Mouse (Mus musculus) limb, embryonic 13.5 days (tissue): ENCODE measurements around the gene Zbtb21. TPM values are rescaled to one million over a fixed set of nuclear protein-coding genes. Genes with fewer than 3 reads are reported as not detected.
A peak's percentile ranks its signal among the peaks of the same experiment; 100 is the strongest.
"Not testable (repeated sequence)": the region's sequence is repeated elsewhere in the genome, so short reads cannot be mapped to it uniquely, and the experiment has no call there.

Source experiments
- ATAC-seq: fragments of 200-750 bp; cut with Nextera tagmentation; 2 replicates; pipeline ENCODE4 v1.8.0; 2017; ENCODE audit warnings: low read depth, moderate number of reproducible peaks, moderate TSS enrichment; ENCODE audit not compliant: low FRiP score
- H3K27ac ChIP-seq: fragments of 300-500 bp; sonication (generic); 2 replicates; pipeline ENCODE4 v1.5.1; 2015; ENCODE audit warnings: inconsistent platforms, mild to moderate bottlenecking, moderate library complexity
- H3K27me3 ChIP-seq: fragments of 300-500 bp; sonication (generic); 2 replicates; pipeline ENCODE4 v1.6.1; 2015; ENCODE audit warnings: mild to moderate bottlenecking, inconsistent platforms
- H3K36me3 ChIP-seq: fragments of 300-500 bp; sonication (generic); 2 replicates; pipeline ENCODE4 v1.6.1; 2015; ENCODE audit warnings: inconsistent platforms, mild to moderate bottlenecking, moderate library complexity
- H3K4me1 ChIP-seq: fragments of 300-500 bp; sonication (generic); 2 replicates; pipeline ENCODE4 v1.6.1; 2015; ENCODE audit warnings: inconsistent platforms
- H3K4me2 ChIP-seq: fragments of 300-500 bp; sonication (generic); replicated peaks from 2 replicates; pipeline ENCODE4 v1.6.1; 2015; ENCODE audit warnings: inconsistent platforms, mild to moderate bottlenecking, moderate library complexity
- H3K4me3 ChIP-seq: fragments of 300-500 bp; sonication (generic); 2 replicates; pipeline ENCODE4 v1.5.1; 2015; ENCODE audit warnings: moderate library complexity, mild to moderate bottlenecking, inconsistent platforms
- H3K9ac ChIP-seq: fragments of 300-500 bp; sonication (generic); 2 replicates; pipeline ENCODE4 v1.6.1; 2015; ENCODE audit warnings: mild to moderate bottlenecking, inconsistent platforms
- H3K9me3 ChIP-seq: fragments of 300-500 bp; sonication (generic); 2 replicates; pipeline ENCODE4 v1.6.1; 2016; ENCODE audit warnings: inconsistent platforms
- WGBS: fragments of 180-500 bp; shearing (Covaris S2); methylation state at CpG from one replicate; pipeline ENCODE4 v1.1.7; 2015; 5-methylcytosine and 5-hydroxymethylcytosine counted together
- polyA plus RNA-seq: library from polyadenylated mRNA; unstranded; fragments of >200 nt; fragmentation: Nextera tagmentation; extraction: Ambion mirVana; gene quantifications from 2 replicates; pipeline ENCODE4 v1.2.1, GENCODE M21; 2015

The Zbtb21 gene
- polyA plus RNA-seq, 1 experiment from 2014 or later: 15.6 TPM

GRCm38 (mm10) chr16:97961381-97962150, 856 bp downstream of the Zbtb21 start:
- no peaks in the 10 kb centered on the region for H3K27me3 ChIP-seq
- no peak for ATAC-seq
- peak overlapping the region; percentile 91 for H3K27ac ChIP-seq
- H3K9ac ChIP-seq: peak overlapping the region; percentile 91
- peaks cover 3% of the 10 kb centered on the region for H3K36me3 ChIP-seq
- peak overlapping the region; percentile 91 for H3K4me2 ChIP-seq
- H3K4me3 ChIP-seq: peak overlapping the region; percentile 84
- 11% methylated on average over 32 of the region's 36 CpGs for WGBS
- peaks cover 22% of the 10 kb centered on the region for H3K4me1 ChIP-seq
- H3K9me3 ChIP-seq: no peaks in the 10 kb centered on the region

- H3K9ac ChIP-seq: no peak overlapping the region
Measured at GRCm38 (mm10) chr16:97960348-97960747, 2.1 kb downstream of the Zbtb21 start.

GRCm38 (mm10) chr16:97958401-97958973, 3.9 kb downstream of the Zbtb21 start:
- H3K27me3 ChIP-seq: no peaks in the 10 kb centered on the region
- no peaks in the 10 kb centered on the region for H3K9me3 ChIP-seq
- no peak overlapping the region for H3K4me3 ChIP-seq
- peaks cover 22% of the 10 kb centered on the region for H3K4me1 ChIP-seq
- no peak for ATAC-seq
- H3K4me2 ChIP-seq: no peak overlapping the region
- H3K36me3 ChIP-seq: peaks cover 33% of the 10 kb centered on the region
- H3K27ac ChIP-seq: no peak overlapping the region
- H3K9ac ChIP-seq: no peak overlapping the region

More at GRCm38 (mm10) chr16:97960348-97960747, 2.1 kb downstream of the Zbtb21 start:
- peaks cover 22% of the 10 kb centered on the region for H3K4me1 ChIP-seq
- H3K9me3 ChIP-seq: no peaks in the 10 kb centered on the region
- no peak overlapping the region for H3K27ac ChIP-seq
- H3K4me2 ChIP-seq: no peak overlapping the region
- WGBS: 94% methylated on average over 3 of the region's 3 CpGs
- no peaks in the 10 kb centered on the region for H3K27me3 ChIP-seq
- no peak for ATAC-seq
- H3K36me3 ChIP-seq: peaks cover 15% of the 10 kb centered on the region
- H3K4me3 ChIP-seq: no peak overlapping the region

- Histone ChIP-seq H3K4me3 (no peak overlapping the region), H3K27me3 (no peaks in the 10 kb centered on the region), H3K27ac (no peak overlapping the region), H3K9ac (no peak overlapping the region), H3K9me3 (no peaks in the 10 kb centered on the region), H3K4me1 (peaks cover 19% of the 10 kb centered on the region), H3K4me2 (no peak overlapping the region), H3K36me3 (peaks cover 41% of the 10 kb centered on the region)
- ATAC-seq: no peak
Measured at GRCm38 (mm10) chr16:97957626-97958025, 4.8 kb downstream of the Zbtb21 start.

- Histone ChIP-seq H3K4me2 (no peak overlapping the region), H3K36me3 (peaks cover 57% of the 10 kb centered on the region), H3K9me3 (no peaks in the 10 kb centered on the region), H3K4me3 (no peak overlapping the region), H3K27me3 (no peaks in the 10 kb centered on the region), H3K4me1 (peaks cover 13% of the 10 kb centered on the region; the same call in 1 of the 2 replicates), H3K9ac (no peak overlapping the region), H3K27ac (no peak overlapping the region)
- WGBS: 86% methylated on average over 2 of the region's 2 CpGs
- ATAC-seq: no peak
Measured at GRCm38 (mm10) chr16:97956011-97956410, 6.4 kb downstream of the Zbtb21 start.

- no peak overlapping the region for H3K4me3 ChIP-seq
- 87% methylated on average over 2 of the region's 2 CpGs for WGBS
- peaks cover 79% of the 10 kb centered on the region for H3K36me3 ChIP-seq
- H3K27ac ChIP-seq: no peak overlapping the region
- H3K4me1 ChIP-seq: peaks cover 8% of the 10 kb centered on the region; the same call in 1 of the 2 replicates
- H3K9me3 ChIP-seq: no peaks in the 10 kb centered on the region
- no peaks in the 10 kb centered on the region for H3K27me3 ChIP-seq
- H3K9ac ChIP-seq: no peak overlapping the region
- H3K4me2 ChIP-seq: no peak overlapping the region
- ATAC-seq: no peak
Measured at GRCm38 (mm10) chr16:97953300-97953699, 9.1 kb downstream of the Zbtb21 start.

- Histone ChIP-seq H3K4me2 (no peak overlapping the region), H3K27ac (no peak overlapping the region), H3K36me3 (peaks cover 82% of the 10 kb centered on the region), H3K4me1 (peaks cover 5% of the 10 kb centered on the region; the same call in 1 of the 2 replicates), H3K4me3 (no peak overlapping the region), H3K9me3 (no peaks in the 10 kb centered on the region), H3K27me3 (no peaks in the 10 kb centered on the region), H3K9ac (no peak overlapping the region)
- whole genome bisulfite sequencing: 88% methylated on average over 9 of the region's 9 CpGs
- no peak for ATAC-seq
Measured at GRCm38 (mm10) chr16:97952801-97953200, 9.6 kb downstream of the Zbtb21 start.

GRCm38 (mm10) chr16:97952371-97952770, 10.1 kb downstream of the Zbtb21 start:
- Histone ChIP-seq H3K4me1 (peaks cover 1% of the 10 kb centered on the region; the same call in 1 of the 2 replicates), H3K27me3 (no peaks in the 10 kb centered on the region), H3K4me2 (no peak overlapping the region), H3K36me3 (peaks cover 82% of the 10 kb centered on the region), H3K9me3 (no peaks in the 10 kb centered on the region), H3K9ac (no peak overlapping the region), H3K27ac (no peak overlapping the region), H3K4me3 (no peak overlapping the region)
- 91% methylated on average over 4 of the region's 4 CpGs for WGBS
- ATAC-seq: no peak

GRCm38 (mm10) chr16:97950061-97950460, 12.4 kb downstream of the Zbtb21 start:
- no peak overlapping the region for H3K27ac ChIP-seq
- no peak overlapping the region for H3K4me2 ChIP-seq
- H3K9ac ChIP-seq: no peak overlapping the region
- H3K36me3 ChIP-seq: peaks cover 69% of the 10 kb centered on the region
- ATAC-seq: no peak
- 93% methylated on average over 8 of the region's 8 CpGs for WGBS
- no peak overlapping the region for H3K4me3 ChIP-seq
- no peaks in the 10 kb centered on the region for H3K4me1 ChIP-seq
- no peaks in the 10 kb centered on the region for H3K27me3 ChIP-seq
- no peaks in the 10 kb centered on the region for H3K9me3 ChIP-seq

GRCm38 (mm10) chr16:97948836-97949235, 13.6 kb downstream of the Zbtb21 start:
- no peak overlapping the region for H3K4me2 ChIP-seq
- no peak for ATAC-seq
- H3K9ac ChIP-seq: no peak overlapping the region
- no peak overlapping the region for H3K4me3 ChIP-seq
- WGBS: 79% methylated on average over 4 of the region's 4 CpGs
- peaks cover 69% of the 10 kb centered on the region for H3K36me3 ChIP-seq
- H3K4me1 ChIP-seq: no peaks in the 10 kb centered on the region
- H3K27ac ChIP-seq: no peak overlapping the region
- no peaks in the 10 kb centered on the region for H3K27me3 ChIP-seq
- H3K9me3 ChIP-seq: no peaks in the 10 kb centered on the region

- ATAC-seq: not testable (repeated sequence)
- H3K36me3 ChIP-seq: peaks cover 55% of the 10 kb centered on the region
- 79% methylated on average over 2 of the region's 2 CpGs for WGBS
Measured at GRCm38 (mm10) chr16:97946993-97947392, 15.4 kb downstream of the Zbtb21 start.

GRCm38 (mm10) chr16:97941844-97942243, 20.6 kb downstream of the Zbtb21 start:
- no peaks in the 10 kb centered on the region for H3K27me3 ChIP-seq
- peaks cover 21% of the 10 kb centered on the region for H3K36me3 ChIP-seq
- H3K4me2 ChIP-seq: no peak overlapping the region
- no peaks in the 10 kb centered on the region for H3K4me1 ChIP-seq
- no peak overlapping the region for H3K9ac ChIP-seq
- no peak for ATAC-seq
- no peak overlapping the region for H3K4me3 ChIP-seq
- H3K27ac ChIP-seq: no peak overlapping the region
- no peaks in the 10 kb centered on the region for H3K9me3 ChIP-seq

More at GRCm38 (mm10) chr16:97946993-97947392, 15.4 kb downstream of the Zbtb21 start:
- H3K27me3 ChIP-seq, H3K9ac ChIP-seq, H3K4me1 ChIP-seq, H3K27ac ChIP-seq, H3K4me3 ChIP-seq, H3K9me3 ChIP-seq, H3K4me2 ChIP-seq: not testable (repeated sequence)
